Mouse (Mus musculus) stomach, embryonic 15.5 days (tissue): ENCODE measurements around the gene Cdk11b. TPM values are rescaled to one million over a fixed set of nuclear protein-coding genes. Genes with fewer than 3 reads are reported as not detected.
"Not testable (repeated sequence)": the region's sequence is repeated elsewhere in the genome, so short reads cannot be mapped to it uniquely, and the experiment has no call there.

Experiments
- ATAC-seq: fragments of 200-750 bp; cut with Nextera tagmentation; 2 replicates; pipeline ENCODE4 v1.8.0; 2017; ENCODE audit warnings: low read depth, moderate number of reproducible peaks, moderate TSS enrichment; ENCODE audit not compliant: insufficient read depth, low FRiP score
- H3K27ac ChIP-seq: fragments of 300-500 bp; sonication (generic); 2 replicates; pipeline ENCODE4 v1.5.1; 2015; ENCODE audit warnings: mild to moderate bottlenecking, inconsistent platforms
- H3K27me3 ChIP-seq: fragments of 300-500 bp; sonication (generic); replicated peaks from 2 replicates; pipeline ENCODE4 v1.6.1; 2015; ENCODE audit warnings: inconsistent platforms
- H3K36me3 ChIP-seq: fragments of 300-500 bp; sonication (generic); 2 replicates; pipeline ENCODE4 v1.6.1; 2015; ENCODE audit warnings: inconsistent platforms
- H3K4me1 ChIP-seq: fragments of 300-500 bp; sonication (generic); 2 replicates; pipeline ENCODE4 v1.6.1; 2015; ENCODE audit warnings: inconsistent platforms
- H3K4me2 ChIP-seq: fragments of 300-500 bp; sonication (generic); 2 replicates; pipeline ENCODE4 v1.6.1; 2015; ENCODE audit warnings: mild to moderate bottlenecking, inconsistent platforms
- H3K4me3 ChIP-seq: fragments of 300-500 bp; sonication (generic); replicated peaks from 2 replicates; pipeline ENCODE4 v1.5.1; 2015; ENCODE audit warnings: inconsistent platforms
- H3K9ac ChIP-seq: fragments of 300-500 bp; sonication (generic); 2 replicates; pipeline ENCODE4 v1.6.1; 2015; ENCODE audit warnings: inconsistent platforms
- H3K9me3 ChIP-seq: fragments of 300-500 bp; sonication (generic); 2 replicates; pipeline ENCODE4 v1.6.1; 2016; ENCODE audit warnings: inconsistent platforms
- WGBS: fragments of 180-500 bp; shearing (Covaris S2); methylation state at CpG from one replicate; pipeline ENCODE4 v1.1.7; 2015; 5-methylcytosine and 5-hydroxymethylcytosine counted together
- polyA plus RNA-seq: library from polyadenylated mRNA; unstranded; fragments of >200 nt; fragmentation: Nextera tagmentation; extraction: Ambion mirVana; gene quantifications from 2 replicates; pipeline ENCODE4 v1.2.1, GENCODE M21; 2015

The Cdk11b gene
- polyA plus RNA-seq, 1 experiment from 2014 or later = 56.7 TPM

GRCm38 (mm10) chr4:155613264-155613663, 11.4 kb upstream of the Cdk11b start:
- no peak for ATAC-seq
- Histone ChIP-seq H3K27me3 (no peaks in the 10 kb centered on the region), H3K4me3 (no peak overlapping the region), H3K36me3 (peaks cover 66% of the 10 kb centered on the region), H3K9me3 (no peaks in the 10 kb centered on the region), H3K4me2 (no peak overlapping the region), H3K27ac (no peak overlapping the region), H3K4me1 (no peaks in the 10 kb centered on the region), H3K9ac (no peak overlapping the region)
- 89% methylated on average over 3 of the region's 3 CpGs for WGBS

GRCm38 (mm10) chr4:155618321-155618720, 6.3 kb upstream of the Cdk11b start:
- no peak overlapping the region for H3K9ac ChIP-seq
- no peak overlapping the region for H3K4me3 ChIP-seq
- H3K27ac ChIP-seq = no peak overlapping the region
- 86% methylated on average over 5 of the region's 5 CpGs for WGBS
- no peaks in the 10 kb centered on the region for H3K9me3 ChIP-seq
- H3K27me3 ChIP-seq = no peaks in the 10 kb centered on the region
- no peak for ATAC-seq
- peaks cover 44% of the 10 kb centered on the region for H3K36me3 ChIP-seq
- no peak overlapping the region for H3K4me2 ChIP-seq
- no peaks in the 10 kb centered on the region for H3K4me1 ChIP-seq

- no peaks in the 10 kb centered on the region for H3K4me1 ChIP-seq
- H3K4me2 ChIP-seq = no peak overlapping the region
- no peaks in the 10 kb centered on the region for H3K9me3 ChIP-seq
- no peak overlapping the region for H3K9ac ChIP-seq
- peaks cover 41% of the 10 kb centered on the region for H3K36me3 ChIP-seq
- H3K27ac ChIP-seq = no peak overlapping the region
- WGBS = 80% methylated on average over 6 of the region's 6 CpGs
- H3K27me3 ChIP-seq = no peaks in the 10 kb centered on the region
- no peak for ATAC-seq
- no peak overlapping the region for H3K4me3 ChIP-seq
These were observed 5.6 kb downstream of the Cdk11b start for GRCm38 (mm10) chr4:155630267-155630666.

GRCm38 (mm10) chr4:155635766-155636499, 11.3 kb downstream of the Cdk11b start:
- Histone ChIP-seq H3K4me1 (no peaks in the 10 kb centered on the region), H3K9ac (no peak overlapping the region), H3K9me3 (no peaks in the 10 kb centered on the region), H3K4me3 (no peak overlapping the region), H3K4me2 (no peak overlapping the region), H3K27ac (no peak overlapping the region), H3K27me3 (no peaks in the 10 kb centered on the region), H3K36me3 (peaks cover 54% of the 10 kb centered on the region)
- no peak; the same call in 1 of the 2 replicates for ATAC-seq

DNA sequence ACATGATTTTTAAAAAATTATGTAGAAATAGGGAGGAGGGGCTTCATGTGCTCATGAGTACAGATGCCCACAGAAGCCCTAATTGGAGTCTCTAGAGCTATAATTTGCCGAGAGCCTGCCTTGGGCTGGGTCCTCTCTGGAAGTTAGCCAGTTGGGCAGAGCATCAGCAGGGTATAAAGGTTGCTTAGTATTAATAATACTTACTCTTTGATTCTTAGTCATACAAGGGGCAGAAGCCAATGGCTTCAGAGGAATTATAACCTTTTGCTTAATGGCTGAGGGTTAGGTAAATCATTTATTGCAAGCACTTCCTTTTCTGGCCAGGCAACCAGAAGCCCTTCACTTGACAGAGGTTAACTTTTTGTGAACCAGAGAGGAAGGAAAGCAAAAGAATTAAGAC, 18.9 kb downstream of the Cdk11b start:
- H3K4me2 ChIP-seq = no peak overlapping the region
- H3K9me3 ChIP-seq = no peaks in the 10 kb centered on the region
- H3K36me3 ChIP-seq = peaks cover 64% of the 10 kb centered on the region
- ATAC-seq = no peak
- 78% methylated on average over 1 of the region's 1 CpGs for WGBS
- H3K27me3 ChIP-seq = no peaks in the 10 kb centered on the region
- no peak overlapping the region for H3K9ac ChIP-seq
- H3K4me3 ChIP-seq = no peak overlapping the region
- no peaks in the 10 kb centered on the region for H3K4me1 ChIP-seq
- H3K27ac ChIP-seq = no peak overlapping the region

- not testable (repeated sequence) for H3K9ac ChIP-seq, H3K9me3 ChIP-seq, H3K27ac ChIP-seq, ATAC-seq, H3K4me3 ChIP-seq, H3K4me1 ChIP-seq, H3K27me3 ChIP-seq, H3K4me2 ChIP-seq
- H3K36me3 ChIP-seq = peaks cover 69% of the 10 kb centered on the region
- 89% methylated on average over 2 of the region's 2 CpGs for WGBS
These were observed 20.7 kb downstream of the Cdk11b start, which contains the start of gene Gm10563 for GRCm38 (mm10) chr4:155645308-155645707. Gene Gm10563, minus strand, starts transcription at chr4:155645408.

DNA sequence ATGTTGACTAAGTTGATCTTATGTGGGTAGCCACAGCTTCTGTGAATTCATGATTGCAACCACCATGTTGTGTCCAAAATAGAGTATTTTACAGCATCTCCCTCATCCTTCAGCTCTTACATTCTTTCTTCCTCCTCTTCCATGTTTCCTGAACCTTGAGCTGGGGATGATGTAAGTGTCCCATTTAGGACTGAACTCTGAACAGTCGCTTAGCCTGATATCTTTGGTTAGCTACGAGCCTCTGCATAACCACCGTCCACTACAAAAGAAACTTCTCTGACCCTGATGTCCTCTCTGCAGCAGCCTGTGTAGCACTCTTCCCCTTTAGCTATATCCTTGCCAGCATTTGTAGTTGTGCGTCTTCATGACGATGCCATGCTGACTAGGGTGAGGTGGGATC, 21.1 kb downstream of the Cdk11b start:
- ATAC-seq = no peak
- no peak overlapping the region for H3K4me2 ChIP-seq
- no peak overlapping the region for H3K27ac ChIP-seq
- H3K4me3 ChIP-seq = no peak overlapping the region
- H3K9ac ChIP-seq = no peak overlapping the region
- H3K27me3 ChIP-seq = no peaks in the 10 kb centered on the region
- no peaks in the 10 kb centered on the region for H3K4me1 ChIP-seq
- H3K9me3 ChIP-seq = no peaks in the 10 kb centered on the region
- WGBS = 89% methylated on average over 5 of the region's 5 CpGs
- H3K36me3 ChIP-seq = peaks cover 69% of the 10 kb centered on the region

- Histone ChIP-seq H3K4me2 (no peak overlapping the region), H3K36me3 (peaks cover 43% of the 10 kb centered on the region), H3K4me1 (peaks cover 26% of the 10 kb centered on the region), H3K9ac (no peak overlapping the region), H3K9me3 (no peaks in the 10 kb centered on the region), H3K4me3 (no peak overlapping the region), H3K27ac (no peak overlapping the region), H3K27me3 (peaks cover 15% of the 10 kb centered on the region; the same call in 1 of the 2 replicates)
- 91% methylated on average over 11 of the region's 11 CpGs for WGBS
- no peak for ATAC-seq
These were observed 24.7 kb downstream of the Cdk11b start for GRCm38 (mm10) chr4:155649355-155649754.

DNA sequence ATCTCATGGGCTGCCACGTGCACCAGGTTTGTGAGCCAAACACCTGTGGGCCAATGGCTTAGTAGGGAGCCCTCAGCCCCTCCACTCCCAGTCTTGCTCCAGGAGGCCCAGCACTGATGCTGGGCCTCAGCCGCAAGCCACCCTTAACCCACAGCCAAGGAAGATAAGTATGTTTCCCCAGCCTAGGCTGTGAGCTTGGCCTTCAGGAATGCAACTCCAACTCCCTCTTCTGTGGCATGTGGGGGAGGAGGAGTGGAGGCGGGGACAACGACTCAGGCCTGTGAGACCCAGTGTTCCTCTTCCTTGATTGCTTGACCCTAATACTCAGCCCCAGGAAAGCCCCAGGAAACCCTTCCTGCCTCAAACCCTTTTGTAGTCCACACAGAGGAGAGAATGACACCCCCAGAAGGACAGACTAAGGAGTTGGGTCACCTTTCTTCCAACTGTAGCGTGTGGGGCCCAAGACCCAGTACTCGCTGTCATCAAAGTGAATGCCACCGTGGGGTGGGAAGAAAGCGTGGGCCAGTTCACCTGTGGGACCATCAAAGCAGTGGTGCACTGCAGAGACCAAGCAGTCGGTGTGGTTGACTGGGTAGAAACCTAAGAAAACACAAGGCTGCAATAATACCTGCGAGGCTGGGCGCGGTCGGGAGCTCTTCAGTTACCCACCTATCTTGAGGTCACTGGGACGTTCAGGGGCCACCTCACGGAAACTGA, 27.1 kb downstream of the Cdk11b start:
- ATAC-seq = peak; percentile 49
- Histone ChIP-seq H3K27me3 (peaks cover 18% of the 10 kb centered on the region; the same call in 1 of the 2 replicates), H3K9me3 (no peaks in the 10 kb centered on the region), H3K27ac (peak overlapping the region; percentile 67; the same call in 1 of the 2 replicates), H3K4me2 (peak overlapping the region; percentile 89; the same call in 1 of the 2 replicates), H3K4me1 (peaks cover 36% of the 10 kb centered on the region), H3K4me3 (peak overlapping the region; percentile 47; the same call in 1 of the 2 replicates), H3K36me3 (peaks cover 44% of the 10 kb centered on the region), H3K9ac (no peak overlapping the region)
- 55% methylated on average over 15 of the region's 15 CpGs for WGBS

DNA sequence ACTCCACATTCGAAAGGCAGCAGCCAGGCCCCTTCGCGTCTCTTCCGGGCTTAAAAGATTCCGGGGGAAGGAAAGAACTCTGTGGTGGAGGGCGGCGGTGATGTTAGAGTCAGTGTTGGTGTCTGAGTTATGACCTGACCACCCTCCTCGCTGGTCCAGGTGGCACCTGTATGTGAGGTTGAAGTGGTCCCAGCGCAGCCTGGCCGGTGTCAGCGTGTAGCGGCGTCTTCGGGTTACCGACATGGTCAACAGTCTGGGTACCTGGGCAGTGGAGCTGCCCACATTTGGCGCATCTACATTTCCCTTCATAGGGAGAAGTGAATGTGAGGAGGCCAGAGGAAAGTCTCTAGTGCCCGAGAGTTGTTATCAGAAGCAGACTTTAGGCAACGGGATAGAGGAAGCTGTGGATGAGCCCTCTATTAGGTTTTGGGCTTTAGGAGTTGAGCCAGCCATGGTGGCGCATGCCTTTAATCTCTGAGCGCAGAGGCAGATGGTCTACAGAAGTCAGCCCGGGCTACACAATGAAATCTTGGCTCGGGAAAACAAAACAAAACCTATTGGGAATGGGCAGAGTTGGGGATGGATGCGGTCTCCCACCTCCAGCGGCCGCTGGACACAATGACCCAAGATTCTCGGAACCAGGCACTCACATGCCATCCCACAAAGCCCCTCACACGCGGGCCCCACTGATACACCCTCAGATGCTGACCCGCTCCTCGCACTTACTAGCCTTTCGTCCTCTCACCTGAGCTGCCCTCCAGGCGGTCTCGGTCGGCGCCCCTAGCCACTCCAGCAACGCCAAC, 27.8 kb downstream of the Cdk11b start:
- no peak for ATAC-seq
- Histone ChIP-seq H3K4me2 (peak overlapping the region; percentile 89), H3K4me3 (peak overlapping the region; percentile 47), H3K27me3 (peaks cover 18% of the 10 kb centered on the region; the same call in 1 of the 2 replicates), H3K9me3 (no peaks in the 10 kb centered on the region), H3K9ac (peak overlapping the region; percentile 50), H3K27ac (peak overlapping the region; percentile 67; the same call in 1 of the 2 replicates), H3K4me1 (peaks cover 36% of the 10 kb centered on the region), H3K36me3 (peaks cover 42% of the 10 kb centered on the region)
- WGBS = 26% methylated on average over 36 of the region's 36 CpGs

- peak within 1 kb of the TSS; percentile 67; the same call in 1 of the 2 replicates for H3K27ac ChIP-seq
- under 1% methylated on average over 33 of the region's 33 CpGs for WGBS
These were observed 28.4 kb downstream of the Cdk11b start, which contains the start of gene Mmp23 for GRCm38 (mm10) chr4:155653086-155653450. Gene Mmp23, minus strand, starts transcription at chr4:155653384.

More at GRCm38 (mm10) chr4:155653086-155653450, 28.4 kb downstream of the Cdk11b start, which contains the start of gene Mmp23:
- peak; percentile 29 for ATAC-seq
- Histone ChIP-seq H3K4me3 (peak within 1 kb of the TSS; percentile 47), H3K36me3 (peaks cover 39% of the 10 kb centered on the region), H3K4me1 (peaks cover 36% of the 10 kb centered on the region), H3K9me3 (no peaks in the 10 kb centered on the region), H3K4me2 (peak within 1 kb of the TSS; percentile 89), H3K27me3 (peaks cover 18% of the 10 kb centered on the region; the same call in 1 of the 2 replicates), H3K9ac (peak within 1 kb of the TSS; percentile 50)
